Mouse (Mus musculus): ENCODE measurements around the gene Gtf2h2. TPM values are rescaled to one million over a fixed set of nuclear protein-coding genes. Genes with fewer than 3 reads are reported as not detected.
"Not testable (repeated sequence)": the region's sequence is repeated elsewhere in the genome, so short reads cannot be mapped to it uniquely, and the experiment has no call there.

Gene Gtf2h2
- total RNA-seq, 2 experiments from 2014 or later = 27.8 to 31.4 TPM

DNA sequence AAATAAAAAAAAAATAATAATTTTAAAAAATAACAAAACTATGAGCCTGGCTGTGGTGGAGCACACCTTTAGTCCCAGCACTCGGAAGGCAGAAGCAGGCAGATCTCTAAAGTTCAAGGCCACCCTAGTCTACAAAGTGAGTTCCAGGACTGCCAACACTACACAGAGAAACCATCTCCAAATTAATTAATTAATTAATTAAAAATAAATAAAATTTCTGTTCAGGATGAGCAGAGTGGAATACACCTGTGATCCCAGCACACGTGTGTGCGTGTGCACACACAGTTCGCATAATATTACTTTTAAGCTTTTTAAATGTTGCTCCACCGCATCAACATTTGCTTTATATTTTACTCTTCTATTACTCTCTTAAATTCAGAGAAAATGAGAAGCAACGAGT, 756 bp downstream of the Gtf2h2 start:
- DNase-seq (ENCODE audit: low spot score in 2 of 2) = no peak

DNA sequence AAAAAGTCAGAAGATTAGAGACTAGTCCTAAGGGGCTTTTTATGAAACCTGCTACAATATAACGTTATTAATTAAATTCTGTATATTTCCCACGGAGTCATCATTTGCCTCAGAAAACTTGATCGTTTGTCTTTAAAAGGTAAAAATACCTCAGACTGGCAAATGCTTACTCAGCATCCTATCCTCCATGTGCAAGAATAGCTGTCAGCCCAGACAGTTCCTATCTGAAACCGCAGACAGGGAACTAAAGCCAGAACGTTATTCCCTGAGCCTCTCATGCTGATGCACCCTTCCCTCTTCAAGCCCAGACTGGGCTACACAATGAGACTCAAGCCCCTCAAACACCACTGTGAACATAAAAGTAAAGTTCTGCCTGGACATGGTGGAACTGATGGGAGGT, 2.0 kb downstream of the Gtf2h2 start:
- DNase-seq (ENCODE audit: low spot score in 2 of 2) = no peak

DNA sequence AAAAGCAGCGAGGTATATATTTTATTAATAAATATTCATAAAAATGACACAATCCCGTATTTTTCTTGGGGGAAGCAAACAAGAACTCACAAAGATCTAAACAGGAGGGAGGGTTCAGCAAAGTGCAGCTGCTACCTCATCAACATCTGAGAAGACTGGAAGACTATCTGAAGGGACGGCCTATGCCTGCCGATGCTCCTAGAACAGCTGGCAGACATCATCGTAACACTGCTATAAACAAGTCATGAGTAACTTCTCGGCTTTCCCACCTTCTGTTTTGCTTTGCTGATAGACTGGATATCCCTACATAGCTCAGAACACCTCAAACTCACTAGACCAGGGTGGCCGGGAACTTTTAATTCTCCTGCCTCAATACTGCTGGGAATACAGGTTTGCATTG, 8.8 kb downstream of the Gtf2h2 start:
- no peak for DNase-seq (ENCODE audit: low spot score in 2 of 2)

DNA sequence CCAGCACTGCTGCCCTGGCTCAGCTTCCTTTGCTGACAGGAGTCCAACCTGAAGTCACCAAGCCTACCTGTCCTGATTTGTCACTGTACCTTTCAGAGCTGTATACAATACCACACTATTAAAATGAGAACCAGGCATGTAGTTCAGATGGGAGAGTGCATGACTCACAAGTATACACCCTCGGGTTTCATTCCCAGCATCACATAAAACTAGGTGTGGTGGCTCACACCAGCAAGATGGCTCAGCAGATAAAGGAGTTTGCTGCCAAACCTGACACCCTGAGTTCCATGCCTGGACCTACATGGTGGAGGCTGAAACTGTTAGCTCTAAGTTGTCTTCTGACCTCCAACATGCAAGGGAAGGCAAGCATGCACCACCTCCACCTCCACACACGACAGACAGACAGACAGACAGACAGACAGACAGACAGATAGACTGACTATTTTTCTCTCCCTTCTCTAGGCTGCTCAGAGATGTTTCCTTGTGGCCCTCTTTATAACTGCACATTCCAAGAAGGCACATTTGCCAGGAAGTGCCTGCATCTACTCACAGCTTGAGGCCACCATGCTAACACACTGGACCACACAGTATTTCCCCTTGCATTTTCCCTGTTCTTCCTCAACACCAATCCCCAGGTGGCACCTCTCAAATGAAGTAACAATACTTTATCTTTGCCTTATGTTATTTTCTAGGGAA, 28.7 kb downstream of the Gtf2h2 start:
- no peak for DNase-seq (ENCODE audit: low spot score in 2 of 2)

DNA sequence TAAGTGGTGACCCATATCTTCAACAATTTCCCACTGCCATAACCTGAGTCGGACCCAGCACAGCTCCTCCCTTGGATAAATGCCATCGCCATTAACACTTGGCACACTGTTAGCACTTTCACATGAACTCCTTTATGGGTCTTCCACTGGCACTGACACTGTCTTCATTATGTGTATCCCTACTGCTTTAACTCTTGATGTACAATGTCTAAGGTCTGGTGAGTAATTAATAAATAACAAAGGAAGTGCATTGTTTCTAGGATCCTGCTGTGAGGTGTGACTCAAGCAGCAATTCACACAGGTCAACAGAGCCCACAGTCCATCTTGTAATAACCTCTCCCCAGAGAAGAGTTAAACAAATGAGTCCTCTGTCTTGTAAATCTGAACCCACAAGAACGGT, 31.0 kb downstream of the Gtf2h2 start:
- DNase-seq (ENCODE audit: low spot score in 2 of 2) = no peak

DNA sequence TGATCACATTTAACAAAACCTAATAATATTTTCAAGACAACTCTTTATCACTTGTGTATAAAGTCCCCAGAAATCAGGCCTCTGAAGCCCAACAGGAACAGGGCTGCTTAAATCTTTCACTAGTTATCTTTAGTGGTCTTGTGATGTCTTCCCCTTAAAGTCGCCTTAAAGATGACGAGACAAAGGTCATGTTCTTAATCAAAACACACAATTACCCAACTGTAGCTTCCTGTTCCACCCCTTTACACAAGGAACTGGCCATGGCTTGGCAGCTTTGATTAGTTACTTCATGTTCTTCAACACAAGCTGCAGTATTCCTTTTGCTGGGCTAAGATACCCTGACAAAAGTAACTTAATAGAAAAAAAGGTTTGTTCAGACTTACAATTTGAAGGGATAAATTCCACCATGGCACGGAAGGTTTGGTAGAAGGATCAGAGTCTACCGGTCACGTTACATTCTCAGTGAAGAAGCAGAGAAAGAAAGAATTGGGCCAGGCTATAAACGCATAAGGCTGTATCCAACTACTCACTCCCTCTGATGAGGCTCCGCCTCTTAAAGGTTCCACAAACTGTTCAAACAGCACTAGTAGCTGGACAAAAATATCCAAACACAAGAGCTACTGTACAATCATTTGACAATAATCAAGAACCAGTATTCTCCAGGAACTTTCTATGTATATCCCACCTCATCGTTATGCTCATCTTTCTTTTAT, 39.8 kb downstream of the Gtf2h2 start, which contains the start of gene Naip1:
Gene Naip1 (minus strand): TSS at position 455 of the 713 bp plus-strand sequence.
- DNase-seq (ENCODE audit: low spot score in 2 of 2) = not testable (repeated sequence)

DNA sequence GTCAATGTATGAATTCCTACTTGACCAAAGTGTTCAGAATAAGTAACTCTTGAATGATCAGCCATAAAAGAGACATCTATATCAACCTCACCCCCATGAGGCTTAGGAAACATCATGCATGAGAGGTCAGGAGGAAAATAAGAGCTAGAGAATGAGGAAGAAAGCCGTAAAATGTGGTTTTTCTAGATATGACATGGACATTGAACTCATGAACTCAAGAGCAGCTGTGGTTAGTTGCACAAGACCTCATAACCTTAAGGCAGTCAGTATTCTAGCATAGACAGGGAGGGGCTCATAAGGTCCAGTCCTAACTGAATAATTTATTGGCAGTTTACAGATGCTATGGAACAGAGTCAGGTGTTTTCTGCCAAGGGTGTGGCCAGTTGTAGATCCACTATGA, 42.9 kb downstream of the Gtf2h2 start:
- DNase-seq (ENCODE audit: low spot score in 2 of 2) = no peak

DNA sequence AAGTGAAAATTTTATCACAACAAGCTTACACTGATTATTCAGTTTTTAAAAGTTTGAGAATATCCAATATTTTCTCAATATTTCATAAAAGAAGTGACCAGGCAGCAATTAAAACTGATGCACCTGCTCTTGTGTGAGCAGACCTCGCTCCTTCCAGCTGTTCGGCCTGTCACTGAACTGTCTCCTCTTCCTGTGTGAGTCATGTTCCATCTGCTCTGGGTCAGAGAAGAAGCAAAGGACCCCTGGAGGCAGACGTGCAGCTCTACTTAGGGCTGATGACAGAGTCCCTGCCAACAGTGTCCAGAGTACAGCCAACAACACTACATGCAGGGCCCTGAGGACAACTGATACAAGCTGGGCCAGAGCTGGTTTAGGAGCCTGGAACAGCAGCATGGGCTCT, 52.3 kb downstream of the Gtf2h2 start:
- DNase-seq (ENCODE audit: low spot score in 2 of 2) = no peak

DNA sequence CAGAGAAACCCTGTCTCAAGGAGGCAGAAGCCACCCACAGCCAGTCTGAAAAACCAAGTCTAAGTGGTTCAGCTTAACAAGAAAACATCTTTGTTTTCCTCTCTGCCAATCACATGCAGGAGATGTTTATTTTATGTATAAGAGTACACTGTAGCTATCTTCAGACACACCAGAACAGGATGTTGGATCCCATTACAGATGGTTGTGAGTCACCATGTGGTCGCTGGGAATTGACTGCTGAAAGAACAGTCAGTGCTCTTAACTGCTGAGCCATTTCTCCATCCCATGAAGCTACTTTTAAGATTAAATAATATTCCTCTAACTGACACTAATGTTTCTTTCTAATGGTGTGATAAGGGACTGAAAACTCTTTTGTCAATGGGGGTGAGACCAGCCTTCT, 53.7 kb downstream of the Gtf2h2 start:
- no peak for DNase-seq (ENCODE audit: low spot score in 2 of 2)

DNA sequence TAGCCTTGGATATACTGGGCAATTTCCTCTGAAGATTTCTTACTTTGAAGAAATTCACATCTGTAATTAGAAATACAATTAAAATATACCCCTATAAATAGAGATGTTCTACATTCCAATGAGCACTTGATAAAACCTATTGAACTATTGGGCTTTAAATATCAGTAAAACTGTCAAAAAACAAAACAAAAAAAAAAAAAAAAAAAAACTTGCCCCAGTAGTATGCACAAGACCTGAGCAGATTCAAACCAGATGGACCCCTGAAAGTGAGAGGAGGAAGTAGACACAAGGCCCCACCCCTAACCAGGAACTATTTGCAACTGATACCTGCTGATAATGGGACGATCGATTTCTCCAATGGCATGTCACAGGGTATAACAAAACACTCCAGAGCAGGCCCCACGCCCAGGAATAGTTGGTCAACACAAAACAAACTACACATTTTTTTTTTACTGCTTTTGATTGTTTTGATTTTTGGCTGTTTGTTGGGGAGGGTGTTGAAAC, 55.0 kb downstream of the Gtf2h2 start:
- DNase-seq (ENCODE audit: low spot score in 2 of 2) = no peak

DNA sequence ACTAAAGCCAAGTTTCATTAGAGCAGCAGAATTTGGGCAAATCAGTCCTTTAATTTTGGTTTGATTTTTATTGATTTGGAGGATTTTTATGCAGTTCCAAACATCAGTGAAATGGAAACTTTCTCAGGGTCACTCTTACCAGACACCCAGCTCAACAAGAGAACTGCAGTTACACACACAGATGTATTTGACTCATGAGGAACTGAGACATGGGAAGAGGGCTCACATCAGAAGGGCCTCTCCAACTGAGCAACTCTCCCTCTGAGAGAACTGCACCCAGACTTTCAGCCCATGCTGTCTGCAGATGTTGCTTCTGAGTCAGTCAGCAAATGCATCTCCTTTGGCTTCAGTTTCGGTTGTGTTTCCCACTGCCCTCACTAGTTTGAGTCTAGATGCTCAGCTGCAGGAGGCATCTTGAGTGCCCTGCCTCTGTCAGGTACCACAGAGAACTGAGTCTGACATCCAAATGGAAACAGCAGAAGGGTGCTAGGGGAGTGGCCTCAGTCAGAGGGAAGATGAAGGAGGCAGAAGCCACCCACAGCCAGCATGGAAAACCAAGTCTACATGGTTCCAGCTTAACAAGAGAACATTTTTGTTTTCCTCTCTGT, 55.7 kb downstream of the Gtf2h2 start:
- DNase-seq (ENCODE audit: low spot score in 2 of 2) = not testable (repeated sequence)

DNA sequence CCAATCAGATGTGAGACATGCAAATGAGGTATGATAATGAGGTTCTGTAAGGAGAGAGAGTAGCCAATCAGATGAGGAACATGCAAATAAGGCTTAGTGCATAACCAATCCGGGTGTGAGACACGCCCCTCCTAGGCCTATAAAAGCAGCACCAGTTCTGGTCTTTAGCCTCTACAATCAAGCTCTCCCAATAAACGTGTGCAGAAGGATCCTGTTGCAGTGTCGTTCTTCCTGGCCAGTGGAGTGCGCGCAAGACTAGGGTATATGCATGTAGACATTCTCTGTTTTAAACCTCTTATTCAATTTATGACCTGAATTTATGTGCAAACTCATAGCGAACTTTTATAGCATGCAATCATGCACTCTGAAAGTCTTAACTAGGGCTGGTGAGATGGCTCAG, 72.4 kb downstream of the Gtf2h2 start:
- DNase-seq (ENCODE audit: low spot score in 2 of 2) = not testable (repeated sequence)

DNA sequence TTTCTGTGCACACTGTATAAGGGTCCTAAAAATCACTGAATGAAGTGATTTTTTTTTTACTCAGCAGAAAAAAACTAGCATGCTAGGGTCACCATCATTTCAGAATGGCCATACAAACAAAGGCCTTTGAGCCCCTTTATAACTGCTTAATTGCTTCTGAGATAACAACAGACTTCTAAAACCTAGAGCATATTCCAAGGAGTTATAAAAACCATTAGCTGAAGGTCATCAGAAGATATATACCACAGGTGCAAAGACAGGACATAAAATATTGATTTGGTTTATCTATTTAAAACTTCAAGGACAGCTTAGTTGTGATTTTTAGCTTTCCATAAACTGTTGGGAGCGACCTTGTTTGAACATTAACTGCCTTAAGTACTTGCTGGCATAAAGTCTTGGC, 78.0 kb downstream of the Gtf2h2 start:
- no peak for DNase-seq (ENCODE audit: low spot score in 2 of 2)

Other genes with a start within 250 kb of the Gtf2h2 start
- gene Naip5, start 246.3 kb downstream of the Gtf2h2 start, total RNA-seq (2021) = 1 to 10 TPM; 1.4 to 5.0 TPM
- gene Naip6, start 174.9 kb downstream of the Gtf2h2 start, total RNA-seq (2021) = under 1 TPM; 0.40 to 0.42 TPM
- under 1 TPM; 0.10 to 0.30 TPM for gene Naip1, start 39.7 kb downstream of the Gtf2h2 start, total RNA-seq (2021)
- 10 to 100 TPM in 1 of 2 experiments, 1 to 10 TPM in 1; 2.5 to 22.2 TPM for gene Ocln, start 60.1 kb upstream of the Gtf2h2 start, total RNA-seq (2021)
- gene Marveld2, start 124.4 kb upstream of the Gtf2h2 start, total RNA-seq (2021) = under 1 TPM; 0.42 to 0.50 TPM
- gene Ak6, start 158.4 kb upstream of the Gtf2h2 start, total RNA-seq (2021) = 10 to 100 TPM; 70.0 to 71.9 TPM
- 10 to 100 TPM; 21.3 to 21.8 TPM for gene Rad17, start 158.5 kb upstream of the Gtf2h2 start, total RNA-seq (2021)
- 10 to 100 TPM; 12.7 to 13.5 TPM for gene Taf9, start 159.0 kb upstream of the Gtf2h2 start, total RNA-seq (2021)
- gene Ccdc125, start 177.1 kb upstream of the Gtf2h2 start, total RNA-seq (2021) = 1 to 10 TPM in 1 of 2 experiments, under 1 TPM in 1; 0.66 to 1.3 TPM
- 10 to 100 TPM; 33.7 to 36.7 TPM for gene Cdk7, start 238.4 kb upstream of the Gtf2h2 start, total RNA-seq (2021)